Mouse (Mus musculus) effector memory CD4-positive, alpha-beta T cell, adult 7 months (primary cell): ENCODE data around the gene Ltb4r1. TPM values are rescaled to one million over a fixed set of nuclear protein-coding genes. Genes with fewer than 3 reads are reported as not detected.

Experiments
- polyA plus RNA-seq: library from polyadenylated mRNA; unstranded; fragments of 100-300 nt; shearing (Covaris generic); gene quantifications from one replicate; pipeline ENCODE4 v1.2.1, GENCODE M21; 2017

The Ltb4r1 gene
- not detected for polyA plus RNA-seq

DNA sequence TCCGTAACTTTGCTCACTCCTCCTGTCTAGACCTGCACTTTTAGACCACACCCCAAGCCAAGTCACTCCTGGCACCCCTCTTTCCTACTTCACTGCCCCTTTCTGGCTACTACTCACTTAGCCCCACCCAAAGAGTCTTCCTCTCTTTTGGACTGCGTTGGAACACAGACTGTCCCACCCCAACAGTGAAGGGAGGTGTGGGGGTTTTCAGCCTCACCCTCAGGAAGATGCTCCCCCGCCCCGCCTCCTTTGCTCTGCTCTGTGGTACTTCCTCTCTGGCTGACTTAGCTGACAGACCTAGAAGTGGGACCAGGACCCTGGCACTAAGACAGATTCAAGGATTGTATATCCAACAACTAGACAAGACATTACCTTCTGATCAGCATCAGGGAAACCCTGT is at the start of gene Ltb4r1:
Ltb4r1 (plus strand) TSS at position 267 of the 400 bp plus-strand sequence.

GRCm38 (mm10) chr14:55721700-55722437 is 43.9 kb upstream of the Ltb4r1 start, which contains the start of gene Rabggta:
Gene Rabggta, minus strand, starts transcription at chr14:55722263.

DNA sequence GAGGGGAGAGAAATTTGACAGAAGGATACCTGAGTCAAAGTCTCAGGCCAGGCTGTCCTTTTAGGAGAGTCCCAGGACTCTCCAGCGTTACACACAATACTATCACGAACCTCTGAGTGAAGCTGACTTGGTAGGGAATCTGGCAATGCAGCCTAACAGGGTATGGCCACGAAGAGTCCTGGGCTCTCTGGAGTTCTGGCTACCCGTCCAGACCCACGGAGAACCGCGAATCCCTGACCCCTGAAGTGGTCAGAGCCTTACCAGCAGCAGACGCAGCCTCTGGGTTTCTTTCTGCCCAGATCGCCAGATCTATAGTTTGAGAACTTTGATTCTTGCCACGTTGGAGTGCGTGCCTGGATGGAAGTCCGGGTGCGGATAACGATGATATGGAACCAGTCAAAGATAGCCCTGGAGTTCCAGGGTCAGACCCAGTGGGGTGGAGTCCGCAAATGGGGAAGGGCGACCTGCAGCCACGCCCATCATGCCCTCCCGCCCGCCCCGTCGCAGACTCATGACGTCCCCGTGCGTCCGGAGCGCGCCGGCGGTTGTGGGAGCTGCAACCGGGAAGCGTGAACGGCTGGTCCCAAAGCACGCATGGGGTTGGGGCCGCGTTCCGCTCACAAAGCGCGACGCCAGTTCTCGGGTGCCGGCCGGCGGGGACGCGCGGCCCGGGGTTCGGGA is 20.4 kb upstream of the Ltb4r1 start, which contains the start of the genes Dhrs1 and Nop9:
Dhrs1 (minus strand) TSS at position 511 of the 681 bp plus-strand sequence.
Nop9 (plus strand) TSS at position 514 of the 681 bp plus-strand sequence.

GRCm38 (mm10) chr14:55758363-55758784 is 7.4 kb upstream of the Ltb4r1 start, which contains the start of gene Cideb:
Gene Cideb, minus strand, starts transcription at chr14:55758458.

GRCm38 (mm10) chr14:55761163-55761562 is 4.6 kb upstream of the Ltb4r1 start, which contains the start of gene Ltb4r2:
Gene Ltb4r2, plus strand, starts transcription at chr14:55761428.

GRCm38 (mm10) chr14:55783958-55784235 is 18.1 kb downstream of the Ltb4r1 start, which contains the start of gene Adcy4:
Gene Adcy4, minus strand, starts transcription at chr14:55784095.

GRCm38 (mm10) chr14:55788256-55789050 is 22.7 kb downstream of the Ltb4r1 start, which contains the start of gene Ripk3:
Gene Ripk3, minus strand, starts transcription at chr14:55788865.

Other genes with a start within 250 kb of the Ltb4r1 start
- 0.23 TPM for gene Nrl, start 241.0 kb upstream of the Ltb4r1 start, polyA plus RNA-seq
- 7.2 TPM for gene Pck2, start 225.7 kb upstream of the Ltb4r1 start, polyA plus RNA-seq
- 110 TPM for gene Dcaf11, start 206.0 kb upstream of the Ltb4r1 start, polyA plus RNA-seq
- gene A730061H03Rik, start 205.6 kb upstream of the Ltb4r1 start, polyA plus RNA-seq = 4.5 TPM
- not detected for gene Fitm1, start 190.3 kb upstream of the Ltb4r1 start, polyA plus RNA-seq
- gene Psme1, start 187.8 kb upstream of the Ltb4r1 start, polyA plus RNA-seq = 748 TPM
- gene Emc9, start 180.7 kb upstream of the Ltb4r1 start, polyA plus RNA-seq = 15.3 TPM
- gene Psme2, start 174.8 kb upstream of the Ltb4r1 start, polyA plus RNA-seq = 573 TPM
- 49.5 TPM for gene Rnf31, start 174.3 kb upstream of the Ltb4r1 start, polyA plus RNA-seq
- gene Irf9, start 162.4 kb upstream of the Ltb4r1 start, polyA plus RNA-seq = 49.4 TPM
- gene Rec8, start 147.9 kb upstream of the Ltb4r1 start, polyA plus RNA-seq = 0.50 TPM
- 49.8 TPM for gene Ipo4, start 130.0 kb upstream of the Ltb4r1 start, polyA plus RNA-seq
- gene Gm49378, start 128.1 kb upstream of the Ltb4r1 start, polyA plus RNA-seq = 2.1 TPM
- 74.7 TPM for gene Tm9sf1, start 122.2 kb upstream of the Ltb4r1 start, polyA plus RNA-seq
- 0.51 TPM for gene Tssk4, start 115.8 kb upstream of the Ltb4r1 start, polyA plus RNA-seq
- 44.7 TPM for gene Mdp1, start 105.5 kb upstream of the Ltb4r1 start, polyA plus RNA-seq
- gene Gmpr2, start 94.0 kb upstream of the Ltb4r1 start, polyA plus RNA-seq = 33.1 TPM
- gene Nedd8, start 93.8 kb upstream of the Ltb4r1 start, polyA plus RNA-seq = 239 TPM
- 189 TPM for gene Tinf2, start 84.1 kb upstream of the Ltb4r1 start, polyA plus RNA-seq
- not detected for gene Tgm1, start 52.0 kb upstream of the Ltb4r1 start, polyA plus RNA-seq
- 85.5 TPM for gene Rabggta, start 43.7 kb upstream of the Ltb4r1 start, polyA plus RNA-seq
- 23.0 TPM for gene Dhrs1, start 20.3 kb upstream of the Ltb4r1 start, polyA plus RNA-seq
- gene Nop9, start 20.3 kb upstream of the Ltb4r1 start, polyA plus RNA-seq = 49.5 TPM
- not detected for gene Cideb, start 7.5 kb upstream of the Ltb4r1 start, polyA plus RNA-seq
- 0.21 TPM for gene Ltb4r2, start 4.5 kb upstream of the Ltb4r1 start, polyA plus RNA-seq
- gene Adcy4, start 18.1 kb downstream of the Ltb4r1 start, polyA plus RNA-seq = not detected
- gene Ripk3, start 22.9 kb downstream of the Ltb4r1 start, polyA plus RNA-seq = 74.2 TPM
- gene Nfatc4, start 57.2 kb downstream of the Ltb4r1 start, polyA plus RNA-seq = 0.37 TPM
- 0.21 TPM for gene Nynrin, start 88.0 kb downstream of the Ltb4r1 start, polyA plus RNA-seq
- gene Cbln3, start 118.4 kb downstream of the Ltb4r1 start, polyA plus RNA-seq = 0.18 TPM
- gene Khnyn, start 119.0 kb downstream of the Ltb4r1 start, polyA plus RNA-seq = 104 TPM
- 35.6 TPM for gene Sdr39u1, start 134.3 kb downstream of the Ltb4r1 start, polyA plus RNA-seq
- not detected for gene Cma1, start 178.7 kb downstream of the Ltb4r1 start, polyA plus RNA-seq
- gene Cma2, start 185.0 kb downstream of the Ltb4r1 start, polyA plus RNA-seq = not detected